Mouse (Mus musculus) brain, embryonic 18.5 days (tissue): ENCODE results near the gene Prss42.

Experiments
- DNase-seq: peaks from one replicate; pipeline ENCODE4 v3.0.0-alpha.2; 2012; ENCODE audit warnings: low read depth, low spot score

The Prss42 gene

DNA sequence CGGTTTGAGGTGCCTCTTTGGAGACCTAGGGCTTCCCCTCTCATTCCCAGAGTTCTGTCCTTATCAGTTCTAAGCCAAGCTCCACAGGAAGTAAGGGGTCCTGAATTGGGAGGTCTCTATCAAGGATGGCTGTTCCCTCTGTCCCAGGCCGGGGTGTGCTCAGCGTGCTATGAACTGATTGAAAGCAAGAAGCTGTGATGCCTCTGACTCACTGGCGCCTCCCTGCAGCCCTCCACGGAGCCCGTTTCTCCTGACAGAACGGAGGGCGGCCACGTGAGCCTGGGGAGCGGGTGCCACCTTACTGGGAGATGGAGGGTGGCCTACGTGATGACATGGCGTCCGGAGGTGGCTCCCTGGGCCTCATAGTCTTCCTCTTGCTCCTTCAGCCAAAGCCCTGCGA, at the start of gene Prss42:
Prss42 (plus strand) TSS at position 301 of the 400 bp plus-strand sequence.
- DNase-seq = no peak

DNA sequence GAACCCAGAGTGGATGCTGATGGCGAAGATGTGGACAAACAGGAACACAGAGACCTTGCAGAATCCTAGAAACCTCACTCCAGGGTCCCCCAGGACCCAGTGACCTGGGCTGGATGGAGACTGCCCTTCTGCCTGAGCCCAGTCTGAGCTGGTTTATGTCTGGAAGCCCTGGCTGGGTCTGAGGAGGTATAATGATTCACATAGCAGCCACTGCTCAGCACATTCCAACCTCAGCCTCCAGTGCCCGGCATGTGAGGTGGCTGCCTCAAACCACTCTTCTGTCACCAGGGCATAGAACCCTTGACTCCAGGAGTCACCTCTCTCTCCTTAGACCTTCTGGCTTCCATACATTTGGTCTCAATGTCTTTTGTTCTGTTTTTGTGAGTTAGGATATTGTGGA, 49.5 kb upstream of the Prss42 start:
- no peak for DNase-seq

DNA sequence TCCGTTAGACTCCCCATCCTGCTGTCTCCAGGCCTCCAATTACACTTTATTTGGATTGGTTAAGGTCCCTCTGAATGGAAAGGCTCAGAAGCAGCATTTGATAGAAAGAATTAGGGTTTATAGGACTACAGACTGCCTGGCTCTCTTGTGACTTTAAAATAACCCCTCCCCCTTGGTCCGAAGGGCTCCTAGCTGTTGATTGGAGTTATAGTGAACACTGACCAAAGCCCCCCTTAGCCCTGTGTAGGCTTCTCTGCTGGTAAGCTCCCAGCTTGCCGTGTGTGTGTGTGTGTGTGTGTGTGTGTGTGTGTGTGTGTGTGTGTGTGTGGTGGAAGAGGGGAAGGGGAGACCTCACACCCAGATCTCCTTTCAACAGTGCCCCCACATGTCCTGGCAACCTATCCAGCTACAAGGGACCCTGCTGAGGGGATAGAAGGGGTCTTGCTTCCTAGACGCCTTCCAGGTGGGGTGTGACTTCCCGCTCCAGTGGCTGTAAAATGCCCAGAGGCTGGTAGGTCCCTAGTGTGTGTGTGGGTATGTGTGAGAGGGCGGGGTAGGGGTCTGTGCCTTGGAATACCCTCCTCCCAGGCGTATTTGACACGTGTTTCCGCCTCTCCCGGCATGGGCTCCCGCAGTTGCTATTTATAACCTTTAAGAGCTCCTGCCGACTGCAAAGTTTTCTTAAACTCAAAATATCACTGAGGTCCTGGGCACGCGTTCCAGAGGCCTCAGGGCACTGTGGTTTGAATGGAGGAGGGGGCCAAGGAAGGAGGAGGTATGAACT, 47.4 kb upstream of the Prss42 start:
- no peak for DNase-seq

DNA sequence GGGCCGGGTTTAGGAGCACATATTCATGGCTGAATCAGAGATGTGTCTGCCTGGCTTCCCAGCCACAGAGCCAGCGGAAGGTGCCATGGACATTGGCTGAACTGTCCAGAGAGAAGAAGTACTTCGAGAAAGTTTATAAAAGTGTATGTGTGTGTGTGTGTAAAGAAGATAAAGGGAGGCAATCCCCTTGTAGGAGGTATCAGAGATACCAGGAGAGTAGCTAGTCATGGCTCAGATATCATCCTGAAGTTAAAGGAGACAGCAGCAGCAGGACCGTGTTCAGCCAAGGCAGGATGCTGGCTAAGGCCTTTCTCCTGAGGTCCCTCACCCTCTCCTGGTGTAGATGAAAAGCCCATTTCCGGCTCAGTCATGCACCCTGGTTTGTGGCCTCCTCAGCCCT, 46.6 kb upstream of the Prss42 start:
- no peak for DNase-seq

DNA sequence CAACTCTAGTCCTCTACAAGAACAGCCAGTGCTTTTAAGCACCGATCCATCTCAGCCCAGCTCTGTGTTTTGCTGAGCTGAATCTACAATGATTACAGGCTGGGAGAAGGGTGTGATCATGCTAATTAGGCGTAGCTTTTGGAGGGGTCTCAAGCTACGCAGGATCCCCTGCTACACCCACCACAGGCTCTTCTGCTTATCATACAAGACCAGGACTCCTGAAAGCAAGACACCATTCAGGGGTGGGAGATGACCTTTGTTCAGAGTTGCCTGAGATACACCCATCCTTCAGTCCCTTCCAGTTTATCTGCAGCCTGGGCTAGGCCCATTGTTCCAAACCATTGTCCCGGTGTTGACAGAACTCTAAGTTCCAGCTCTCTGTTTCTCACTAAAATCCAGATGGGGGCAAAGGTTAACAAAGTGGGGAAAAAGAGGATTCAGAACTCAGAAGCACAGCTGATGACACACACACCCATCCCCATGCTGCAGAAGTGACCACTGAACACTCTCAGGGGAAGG, 45.0 kb upstream of the Prss42 start:
- no peak for DNase-seq

DNA sequence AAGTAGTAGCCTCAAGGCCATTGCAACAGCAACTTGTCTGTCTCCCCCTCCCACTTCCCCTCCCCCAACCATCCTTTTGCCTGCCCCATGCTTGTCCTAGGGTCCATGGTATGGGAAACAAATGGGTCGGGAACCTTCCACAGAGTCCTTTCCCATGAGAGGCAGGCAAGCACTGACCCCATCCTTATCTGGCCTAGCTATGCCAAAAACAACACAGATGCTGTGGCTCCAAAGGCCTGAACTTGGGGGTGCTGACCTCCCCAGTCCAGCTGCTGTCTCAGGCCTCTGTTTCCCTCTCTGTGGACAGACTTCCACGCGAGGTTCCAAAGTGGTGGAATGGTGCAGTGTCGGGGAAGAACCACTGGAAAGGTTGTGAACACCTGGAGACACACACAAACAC, 44.2 kb upstream of the Prss42 start:
- no peak for DNase-seq

DNA sequence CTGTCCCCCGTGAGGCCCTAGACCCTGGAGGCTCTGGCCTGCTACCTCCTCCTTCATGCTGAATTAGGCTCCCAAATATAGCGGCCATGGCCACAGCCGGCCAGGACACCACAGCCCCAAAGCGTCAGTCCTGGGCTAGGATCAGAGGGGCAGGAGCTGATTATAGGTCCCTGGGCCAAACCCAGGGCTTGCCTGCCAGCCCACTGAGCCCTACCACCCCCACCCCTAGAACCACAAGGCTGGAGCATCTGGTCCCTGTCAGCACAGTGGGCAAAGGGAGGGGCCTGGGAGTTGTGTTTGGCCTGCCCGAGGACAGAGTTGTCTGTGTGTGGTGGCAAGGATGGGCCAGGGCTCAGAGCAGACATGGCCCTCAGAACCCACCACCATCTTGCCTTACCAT, 40.1 kb upstream of the Prss42 start:
- no peak for DNase-seq

DNA sequence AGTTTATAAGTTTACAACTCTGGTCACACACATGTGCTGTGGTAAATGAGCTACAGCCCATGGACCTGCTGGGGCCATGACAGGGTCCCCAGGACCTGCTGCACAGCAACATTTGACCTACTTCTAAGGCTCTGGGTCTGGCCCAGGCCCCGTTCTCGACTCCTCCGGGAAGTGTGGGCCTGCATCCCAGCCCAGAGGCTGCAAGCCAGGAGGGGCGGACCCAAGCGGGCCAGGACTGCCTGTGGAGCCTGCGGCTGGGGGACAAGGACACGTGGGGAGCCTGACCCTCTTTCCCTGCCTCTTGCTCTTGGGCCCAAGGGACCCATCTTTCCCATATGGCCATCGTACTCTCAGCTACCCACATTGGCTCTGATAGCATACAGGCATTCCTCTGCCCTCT, 39.4 kb upstream of the Prss42 start:
- no peak for DNase-seq

DNA sequence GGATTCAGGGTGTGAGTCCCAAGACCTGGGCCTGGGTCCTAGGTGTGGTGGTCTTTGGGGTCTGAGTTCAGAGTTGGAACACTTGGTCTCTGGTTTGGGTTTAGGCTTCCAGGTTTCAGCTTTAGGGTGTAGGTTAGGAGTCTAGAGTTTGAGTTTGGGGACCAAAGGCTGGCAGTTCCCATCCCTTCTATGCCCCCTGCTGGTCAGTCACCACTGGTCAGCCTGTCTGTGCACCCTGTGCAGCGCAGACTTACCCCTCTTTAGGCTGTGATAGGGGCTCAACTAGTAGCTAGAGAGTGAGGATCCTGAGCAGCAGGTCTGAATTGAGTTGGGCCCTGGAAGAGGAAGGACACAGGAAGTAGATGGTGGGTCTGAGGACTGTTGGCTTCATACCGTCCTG, 38.7 kb upstream of the Prss42 start:
- no peak for DNase-seq

DNA sequence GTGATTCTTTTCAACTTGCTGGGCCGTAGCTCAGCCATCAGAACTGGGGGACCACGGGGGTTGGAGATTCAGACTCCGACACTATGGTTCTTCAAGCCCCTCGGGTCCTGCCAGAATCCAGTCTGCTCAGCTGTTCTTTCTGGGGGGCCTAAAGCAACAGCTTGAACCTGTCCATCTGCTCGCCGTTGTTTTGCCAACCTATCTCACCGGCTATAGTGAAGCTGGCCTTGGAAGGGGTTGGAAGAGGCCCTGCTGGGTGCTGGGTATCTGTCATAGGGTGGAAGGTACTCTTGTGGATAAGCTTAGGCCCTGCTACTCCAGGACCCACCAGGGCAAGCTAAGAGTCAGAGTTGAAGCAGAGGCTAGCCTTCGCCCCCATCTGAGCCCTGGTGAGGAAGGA, 37.1 kb upstream of the Prss42 start:
- DNase-seq = no peak

DNA sequence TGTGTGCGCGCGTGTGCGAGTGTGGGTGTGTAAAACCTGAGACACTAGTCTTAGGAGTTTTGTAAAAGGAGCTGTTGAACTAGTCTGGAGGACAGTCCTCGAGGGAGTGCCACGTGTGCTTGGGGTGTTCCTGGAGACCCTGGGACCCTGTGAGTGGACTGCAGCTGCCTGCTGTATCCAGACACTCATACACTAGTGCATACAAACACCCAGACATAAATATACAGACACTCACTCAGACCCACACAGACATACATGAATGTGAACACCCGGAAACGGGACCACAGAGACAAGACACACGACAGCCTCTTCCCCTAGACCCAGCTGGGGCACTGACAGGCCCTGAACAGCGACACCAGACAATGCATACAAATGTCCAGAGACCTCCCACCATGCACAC, 35.2 kb upstream of the Prss42 start:
- no peak for DNase-seq

DNA sequence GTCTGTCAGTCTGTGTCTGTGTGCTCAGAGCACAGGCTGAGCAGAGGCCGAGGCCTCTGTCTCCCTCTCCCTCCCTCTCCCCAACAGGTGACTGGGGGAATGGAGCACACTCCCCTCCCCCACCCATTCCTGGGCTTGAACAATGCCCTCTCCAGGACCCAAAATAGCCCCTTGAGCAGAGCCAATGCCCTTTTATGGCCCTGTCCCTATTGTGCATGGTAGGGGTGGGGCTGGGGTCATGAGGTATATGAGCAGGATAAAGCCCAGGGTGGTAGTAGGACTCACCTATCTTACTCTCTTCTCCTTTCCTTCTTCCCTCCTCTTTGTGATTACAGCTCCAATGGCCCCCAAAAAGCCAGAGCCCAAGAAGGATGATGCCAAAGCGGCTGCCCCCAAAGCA, 34.6 kb upstream of the Prss42 start:
- DNase-seq = no peak

DNA sequence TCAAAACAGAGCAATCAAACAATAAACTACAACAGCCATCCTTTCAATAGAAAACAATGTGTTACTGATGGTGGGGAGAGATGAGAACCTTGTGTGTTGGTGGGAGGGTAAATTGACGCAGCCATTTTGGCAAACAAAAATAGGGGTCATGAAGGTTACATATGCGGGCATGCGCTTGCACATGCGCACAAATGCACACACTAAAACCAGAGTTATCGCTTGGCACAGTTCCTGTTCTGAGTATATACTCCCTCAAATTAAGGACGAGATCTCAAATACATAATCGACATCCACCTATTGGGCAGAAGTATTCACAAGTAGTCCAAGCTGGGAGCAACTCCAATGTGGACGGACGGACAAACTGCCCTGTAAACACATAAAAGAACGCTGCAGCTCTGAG, 25.6 kb upstream of the Prss42 start:
- DNase-seq = no peak

DNA sequence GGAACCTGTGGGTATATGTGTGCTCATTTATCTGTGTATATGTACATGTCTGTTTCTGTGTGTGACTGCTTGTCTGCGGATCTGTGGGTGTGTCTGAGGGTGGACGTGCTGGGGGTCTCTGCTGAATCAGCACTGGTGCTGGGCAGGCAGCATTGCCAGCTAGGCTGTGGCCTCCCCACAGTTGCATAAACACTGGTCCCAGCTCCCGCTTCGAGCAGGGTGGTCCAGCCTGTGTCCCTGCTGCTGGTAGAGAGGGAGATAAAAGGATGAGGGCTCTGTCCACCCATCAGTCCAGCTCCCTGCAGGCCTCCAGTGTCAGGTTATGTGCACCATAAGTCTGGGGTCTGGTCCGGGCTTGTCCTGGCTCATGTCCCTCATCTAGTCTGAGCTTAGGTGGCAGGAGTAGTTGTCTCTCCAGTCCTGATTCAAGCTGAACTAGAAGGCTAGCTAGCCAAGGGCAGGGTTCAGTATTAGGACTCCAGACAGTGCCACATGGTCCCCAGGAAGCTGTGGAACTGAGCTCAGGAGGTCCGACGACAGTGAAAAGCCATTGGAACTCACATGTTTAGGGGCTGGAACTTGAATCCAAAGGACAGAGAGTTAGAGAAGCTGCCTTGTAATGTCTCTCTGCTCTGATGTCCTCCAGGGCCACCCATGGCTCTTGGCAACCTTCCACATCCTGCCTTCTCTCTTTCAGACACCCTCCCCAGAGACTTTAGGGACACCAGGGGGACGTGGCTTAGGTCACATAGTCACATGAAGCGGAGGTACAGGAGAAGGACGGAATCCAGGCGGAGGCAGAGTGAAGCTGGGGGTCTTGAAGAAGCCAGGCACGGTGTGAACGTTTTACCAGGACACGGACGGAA, 23.3 kb upstream of the Prss42 start:
- no peak for DNase-seq

DNA sequence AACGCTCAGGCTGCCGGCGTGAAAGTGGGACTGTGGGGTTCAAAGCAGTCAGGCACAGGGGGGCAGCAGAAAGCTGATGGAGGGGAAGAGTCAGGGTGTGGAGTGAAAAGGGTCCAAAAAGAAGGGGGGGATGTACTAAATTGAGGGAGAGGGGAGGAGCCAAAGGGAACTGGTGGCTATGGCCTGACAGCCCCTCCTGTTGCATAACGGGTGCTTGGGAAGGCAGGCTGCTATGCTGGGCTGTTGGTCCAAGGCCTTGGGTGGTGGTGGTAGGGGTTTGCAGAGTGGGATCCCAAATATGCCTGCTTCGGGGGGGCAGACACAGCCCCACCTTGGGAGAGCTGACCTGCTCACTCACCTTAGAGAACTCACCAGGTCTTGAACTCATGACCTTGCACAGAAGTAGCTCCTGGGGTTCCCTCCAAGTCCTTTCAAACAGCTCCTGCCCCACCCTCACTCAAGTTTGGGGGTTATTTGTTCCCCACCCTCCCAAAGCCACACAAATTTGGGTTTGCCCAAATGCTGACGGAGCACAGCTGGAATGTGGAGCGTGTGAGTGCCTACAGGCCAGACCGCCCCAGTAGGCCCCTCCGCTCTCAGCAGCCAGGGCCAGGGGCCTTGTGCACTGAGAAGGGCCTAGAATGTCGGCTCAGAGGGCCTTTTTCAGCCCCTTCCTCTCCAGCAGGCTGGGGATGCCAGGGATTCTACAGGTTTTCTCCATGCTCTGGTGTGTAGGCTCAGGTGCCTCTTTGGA, 22.5 kb upstream of the Prss42 start:
- no peak for DNase-seq

DNA sequence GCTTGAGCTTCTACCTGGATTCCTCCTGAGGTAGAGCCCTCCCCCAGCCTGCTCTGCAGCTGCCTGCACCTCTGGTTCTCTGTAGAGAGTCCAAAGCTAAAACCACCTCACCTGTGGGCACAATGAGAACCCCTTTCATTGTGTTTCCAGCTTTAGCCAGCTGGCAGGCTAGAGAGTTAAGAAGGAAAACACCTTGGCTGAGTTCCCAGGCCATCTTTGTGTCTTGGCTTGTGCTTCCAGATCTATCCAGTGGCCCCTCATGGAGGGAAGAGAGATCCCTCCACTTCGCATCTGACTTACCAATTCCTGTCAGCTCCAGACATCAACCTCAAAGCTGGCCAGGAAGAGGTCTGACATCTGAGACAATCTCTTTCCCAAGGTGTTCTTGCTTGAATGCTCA, 19.9 kb upstream of the Prss42 start:
- DNase-seq = no peak

DNA sequence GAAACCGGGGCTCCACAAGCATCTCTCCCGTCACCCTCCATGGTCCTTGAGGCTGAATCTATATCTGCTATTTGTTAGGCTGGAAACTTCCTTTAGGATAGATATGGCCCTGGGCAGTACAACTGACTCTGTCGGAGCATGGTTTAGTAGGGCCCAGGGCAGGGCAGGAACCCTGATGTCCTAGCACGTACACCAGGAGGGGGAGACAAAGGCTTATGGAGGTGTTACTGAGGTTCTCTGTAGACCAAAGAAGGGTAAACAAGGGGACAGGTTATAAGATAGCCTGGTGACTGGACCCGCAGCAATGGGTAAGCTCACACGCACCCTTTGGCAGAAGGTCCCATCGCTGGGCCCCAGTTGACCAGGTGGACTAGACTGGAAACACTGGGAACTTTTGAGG, 19.4 kb upstream of the Prss42 start:
- no peak for DNase-seq

DNA sequence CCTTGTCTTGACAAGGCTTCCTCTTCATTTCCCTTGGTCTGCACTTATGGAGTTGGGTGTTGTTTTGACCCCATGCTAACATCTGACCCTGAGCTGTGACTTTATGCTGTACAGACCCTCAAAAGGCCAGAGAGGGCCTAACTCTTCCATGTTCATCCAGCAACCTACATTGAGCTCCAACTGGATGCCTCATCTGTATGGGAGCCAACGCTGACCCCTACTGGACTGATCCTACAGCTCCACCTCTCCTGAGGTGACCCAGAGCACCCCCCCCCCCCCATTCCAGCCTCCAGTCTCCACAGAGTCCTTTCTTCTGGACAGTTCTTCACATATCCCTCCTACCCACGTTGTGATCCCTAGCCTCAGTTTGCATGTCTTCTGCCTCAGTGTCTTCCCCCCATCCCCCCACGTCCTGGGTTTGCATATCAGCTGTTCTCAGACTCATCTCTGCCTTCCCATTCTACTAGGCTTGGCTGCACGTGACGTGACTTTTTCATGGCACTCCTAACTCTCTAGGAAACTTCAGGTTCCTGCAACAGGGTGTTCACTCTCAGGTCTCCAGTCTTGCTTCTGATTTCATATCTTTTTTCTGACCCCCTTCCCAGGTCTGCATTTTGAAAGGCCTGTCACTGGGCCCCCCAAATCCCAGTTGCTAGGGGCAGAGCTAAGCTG, 18.6 kb upstream of the Prss42 start:
- no peak for DNase-seq

DNA sequence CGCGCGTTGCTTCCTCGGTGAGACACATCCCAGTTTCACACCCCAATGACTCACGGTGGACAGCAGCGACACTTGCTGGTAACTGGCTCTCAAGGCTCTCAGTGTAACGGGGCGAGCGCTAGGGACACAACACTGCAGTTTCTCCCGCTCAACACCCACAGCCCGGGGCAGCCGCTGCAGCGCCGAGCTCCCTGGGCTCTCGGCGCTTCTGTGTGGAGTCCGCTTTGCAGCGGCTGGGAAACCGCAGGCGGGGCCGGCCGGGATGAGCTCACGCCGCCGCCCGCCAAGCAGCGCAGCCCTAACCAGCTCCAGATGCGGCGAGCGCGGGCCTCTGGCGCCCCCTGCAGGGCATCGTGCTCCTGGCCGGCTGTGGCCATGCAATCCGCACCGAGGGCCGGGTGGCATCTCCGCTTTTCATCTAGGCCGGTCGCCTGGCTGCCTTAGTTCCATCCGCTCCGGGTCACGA, 16.7 kb upstream of the Prss42 start:
- DNase-seq = peak; percentile 74

DNA sequence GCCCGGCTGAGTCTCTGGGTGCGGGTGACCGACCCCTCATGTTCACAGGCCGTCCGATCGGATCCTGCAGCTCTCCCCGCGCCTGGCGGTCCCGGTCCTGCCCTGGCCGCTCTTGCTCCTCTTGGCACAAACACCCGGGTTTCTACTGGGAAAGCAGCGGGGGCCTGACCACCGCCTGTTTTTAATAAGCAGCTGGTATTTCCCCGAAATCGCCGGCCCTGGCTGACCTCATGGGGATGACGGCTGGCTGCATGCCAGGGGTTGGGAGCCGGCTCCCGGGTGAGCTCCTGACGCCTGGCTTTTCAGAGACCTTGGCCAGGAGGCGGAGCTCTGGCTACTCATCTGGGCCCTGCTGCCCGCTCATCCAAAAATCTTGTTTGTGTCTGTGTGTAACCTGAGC, 16.2 kb upstream of the Prss42 start:
- peak; percentile 34 for DNase-seq

DNA sequence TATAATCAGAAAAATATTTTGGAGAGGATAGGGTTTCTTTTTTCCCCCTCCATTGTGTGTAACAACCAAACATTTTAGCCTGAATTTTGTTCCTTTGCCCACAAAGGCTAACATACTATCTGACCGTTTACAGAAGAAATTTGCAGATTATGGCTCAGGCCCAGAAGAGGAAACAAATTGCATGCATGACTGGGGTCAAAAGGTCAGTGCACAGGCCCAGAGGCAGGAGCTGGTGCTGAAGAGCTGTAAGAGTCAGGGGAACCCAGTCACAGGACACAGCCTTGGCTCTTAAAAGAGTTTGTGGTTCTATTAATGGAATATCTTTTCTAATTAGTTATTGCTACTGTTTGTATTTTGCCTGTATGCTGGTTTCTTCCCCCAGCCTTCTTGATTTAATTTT, 14.4 kb upstream of the Prss42 start:
- DNase-seq = no peak
